Mouse (Mus musculus) adrenal gland (tissue): ENCODE results near the gene Igfbp4.

Experiments used
- intact Hi-C: fragments of 180-260 bp; cut with DNase I; formaldehyde crosslinking; loops from one replicate; pipeline ENCODE4 v1.15.1; 2025
- long read RNA-seq, 2 experiments: library from polyadenylated mRNA; unstranded; transcript quantifications; one replicate each; pipeline ENCODE4 v2.0.0; 2020; ENCODE audit warnings: borderline replicate concordance in 1 of 2; ENCODE audit not compliant: insufficient replicate concordance in 1 of 2

Igfbp4 gene
- long read RNA-seq, experiment 1, transcript Igfbp4-201 (4 exons, 3,831 nt), result major isoform, 38 of 41 reads
- long read RNA-seq, experiment 1, partial matches to known transcripts, result 1 of 41 reads
- long read RNA-seq, experiment 1, other reads (novel, unspliced or antisense), result 2 of 41 reads
- long read RNA-seq, experiment 2, transcript Igfbp4-201 (4 exons, 3,831 nt), result major isoform, 34 of 39 reads
- long read RNA-seq, experiment 2, partial matches to known transcripts, result 3 of 39 reads
- long read RNA-seq, experiment 2, other reads (novel, unspliced or antisense), result 1 of 39 reads

DNA sequence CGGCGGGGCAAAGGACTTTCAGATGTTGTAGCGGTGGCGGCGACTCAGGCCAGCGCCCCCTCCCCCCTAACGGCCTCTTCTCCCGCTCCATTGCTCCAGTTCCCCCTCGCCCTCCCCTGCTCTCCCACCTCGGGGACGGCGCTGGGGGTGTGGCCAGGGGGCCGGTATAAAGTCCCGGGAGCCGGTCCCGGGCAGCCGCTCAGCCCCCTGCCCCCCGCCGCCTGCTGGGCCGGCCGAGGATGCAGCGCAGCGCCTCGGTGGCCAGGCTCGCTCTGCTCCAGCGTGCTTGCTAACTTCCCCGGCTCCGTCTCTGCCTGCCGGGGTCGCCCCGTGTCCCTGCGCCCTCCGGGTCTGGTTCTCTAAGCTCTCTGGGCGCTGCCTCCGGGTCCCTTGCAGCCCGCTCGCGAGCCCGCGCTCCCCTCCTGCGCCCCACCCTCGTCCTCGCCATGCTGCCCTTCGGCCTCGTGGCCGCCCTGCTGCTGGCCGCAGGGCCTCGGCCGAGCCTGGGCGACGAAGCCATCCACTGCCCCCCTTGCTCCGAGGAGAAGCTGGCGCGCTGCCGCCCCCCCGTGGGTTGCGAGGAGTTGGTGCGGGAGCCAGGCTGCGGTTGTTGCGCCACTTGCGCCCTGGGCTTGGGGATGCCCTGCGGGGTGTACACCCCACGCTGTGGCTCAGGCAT is at the start of gene Igfbp4:
Igfbp4 (plus strand) TSS at position 194 of the 679 bp plus-strand sequence.
- intact Hi-C loops, result no loop called here

DNA sequence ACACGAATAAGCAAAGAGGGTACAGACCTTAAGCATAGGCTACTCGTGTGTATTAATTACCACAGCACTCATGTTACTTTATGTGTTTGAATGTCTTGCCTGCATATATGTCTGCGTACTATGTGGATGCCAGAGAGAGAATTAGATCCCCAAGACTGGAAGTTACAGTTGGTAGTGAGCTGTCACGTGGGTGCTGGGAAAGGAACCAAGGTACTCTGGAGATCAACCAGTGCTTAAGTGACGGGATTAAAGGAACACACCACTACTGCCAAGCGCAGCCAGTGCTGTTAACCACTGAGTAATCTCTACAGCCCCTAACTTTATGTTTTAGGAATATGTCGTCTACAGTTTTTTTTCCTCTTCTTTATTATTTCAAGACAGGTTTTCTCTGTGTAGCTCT is 45.1 kb upstream of the Igfbp4 start:
- intact Hi-C loops, result no loop called here

DNA sequence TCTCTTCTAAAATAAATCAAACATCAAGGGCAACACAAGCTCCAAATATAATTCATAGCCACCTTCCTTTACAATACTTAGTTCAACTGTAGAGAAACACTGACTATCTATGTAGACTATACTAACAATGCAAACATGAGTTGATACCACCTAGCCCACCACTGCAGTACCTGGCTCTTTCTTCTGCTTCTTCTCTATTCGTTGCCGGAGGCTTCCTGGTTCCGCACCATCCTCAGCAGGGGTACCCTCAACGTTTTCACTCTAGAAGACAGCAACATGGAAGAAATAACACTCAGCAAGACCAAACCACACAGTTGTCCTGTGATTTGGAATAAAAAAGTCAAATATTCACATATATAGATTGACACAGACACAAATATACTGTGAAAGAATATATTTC is 43.4 kb upstream of the Igfbp4 start:
- intact Hi-C loops, result no loop called here

DNA sequence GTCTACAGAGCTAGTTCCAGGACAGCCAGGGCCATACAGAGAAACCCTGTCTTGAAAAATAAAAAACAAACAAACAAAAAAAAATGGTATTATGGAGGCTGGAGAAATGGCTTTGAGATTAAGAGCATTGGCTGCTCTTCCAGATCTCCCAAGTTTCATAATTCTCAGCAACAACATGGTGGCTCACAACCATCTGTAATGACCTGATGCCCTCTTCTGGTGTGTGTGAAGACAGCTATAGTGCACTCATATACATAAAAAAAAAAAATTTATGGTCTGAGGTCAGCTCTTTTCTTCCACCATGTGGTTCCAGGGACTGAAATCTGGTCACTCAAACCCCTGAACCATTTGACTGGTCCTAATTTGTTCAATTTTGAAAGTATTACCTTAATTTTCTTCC is 42.3 kb upstream of the Igfbp4 start:
- intact Hi-C loops, result no loop called here

DNA sequence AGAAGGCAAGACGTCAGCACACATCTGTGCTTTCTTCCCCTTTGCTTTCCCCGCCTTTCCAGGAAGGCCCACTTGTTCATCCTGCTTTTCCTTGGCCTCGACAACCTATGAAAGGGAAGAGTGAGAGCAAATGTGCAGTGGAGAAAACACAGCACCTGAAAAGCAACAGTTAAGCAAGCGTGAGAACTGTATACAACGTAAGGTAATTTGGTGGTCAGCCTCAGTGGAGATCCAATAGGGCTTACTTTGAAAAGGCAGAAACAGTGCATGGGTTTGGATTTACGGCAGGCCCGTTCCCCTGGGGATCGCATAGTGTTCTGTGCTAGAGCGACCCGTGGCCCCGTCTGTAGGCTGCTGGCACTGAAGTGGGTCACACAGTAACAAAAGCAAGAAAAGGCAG is 41.8 kb upstream of the Igfbp4 start:
- intact Hi-C loops, result no loop called here

DNA sequence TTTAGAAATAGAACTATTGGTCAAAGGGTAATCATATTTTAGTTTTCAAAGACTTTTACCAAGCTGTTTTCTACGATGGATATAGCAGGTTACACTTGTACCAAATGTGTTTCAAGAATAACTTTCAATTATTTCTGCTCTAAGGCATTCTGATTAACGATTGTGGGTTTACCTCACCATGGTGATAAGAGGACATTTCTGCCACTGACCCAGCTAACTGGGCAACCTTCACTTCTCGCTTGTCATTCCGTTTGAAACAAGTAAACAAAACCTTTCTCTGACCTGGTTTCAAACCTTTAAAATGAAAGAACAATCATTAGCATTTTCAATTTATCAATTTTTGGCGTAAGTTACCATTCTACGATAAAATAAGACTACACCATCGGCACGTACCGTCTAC is 34.3 kb upstream of the Igfbp4 start:
- intact Hi-C loops, result no loop called here

DNA sequence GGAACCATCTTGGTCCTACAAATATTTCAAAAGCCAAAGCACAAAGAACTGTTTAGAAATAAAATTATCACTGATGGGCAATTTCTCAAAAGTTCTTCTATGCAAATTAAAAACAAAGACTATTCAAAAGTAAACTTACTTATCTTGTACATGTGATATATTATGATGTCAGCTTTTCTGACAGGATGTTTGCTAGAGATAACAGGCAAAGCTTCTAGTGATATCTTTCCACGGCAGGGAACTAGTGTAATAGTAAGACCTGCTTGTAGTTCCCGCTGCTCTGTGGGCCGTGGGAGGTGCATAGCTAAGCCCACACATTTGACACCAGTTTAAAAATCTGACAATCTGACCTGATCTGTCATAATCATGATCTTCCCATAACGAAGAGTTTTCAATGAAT is 30.9 kb upstream of the Igfbp4 start:
- intact Hi-C loops, result no loop called here

DNA sequence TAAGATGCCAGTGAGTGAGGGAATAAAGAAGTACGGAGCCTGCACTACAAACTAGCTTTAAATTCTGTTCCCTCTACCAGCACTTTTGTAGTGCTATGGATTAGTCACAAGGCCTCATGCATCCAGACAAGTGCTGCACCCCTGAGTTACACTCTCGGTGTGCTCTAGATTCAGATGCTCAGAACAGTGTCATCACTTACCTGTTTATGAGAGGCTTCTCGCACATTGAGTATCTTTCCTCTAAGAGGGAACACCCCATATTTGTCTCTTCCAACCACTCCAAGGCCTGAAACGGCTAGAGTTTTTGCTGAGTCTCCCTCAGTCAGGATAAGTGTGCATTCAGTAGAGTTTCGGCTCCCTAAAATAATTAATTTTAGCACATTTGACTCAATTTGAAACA is 30.3 kb upstream of the Igfbp4 start:
- intact Hi-C loops, result no loop called here

DNA sequence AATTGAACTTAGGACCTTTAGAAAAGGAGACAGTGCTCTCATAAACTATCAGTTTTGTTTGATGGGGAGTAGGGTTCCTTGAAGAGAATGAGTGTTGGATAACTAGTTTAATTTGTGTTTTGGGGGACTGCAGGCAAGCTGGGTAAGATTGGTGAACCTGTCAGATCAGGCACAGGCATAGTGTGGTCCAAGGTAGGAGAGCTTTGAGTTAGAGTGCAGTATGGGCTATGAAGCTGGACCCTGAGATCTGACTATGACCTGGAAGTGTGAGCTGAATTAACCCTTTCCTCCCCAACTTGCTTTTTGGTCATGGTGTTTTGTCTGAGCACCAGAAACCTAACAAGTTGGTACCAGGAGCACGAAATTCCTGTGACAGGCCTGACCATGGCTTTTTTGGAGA is 27.2 kb upstream of the Igfbp4 start:
- intact Hi-C loops, result no loop called here

DNA sequence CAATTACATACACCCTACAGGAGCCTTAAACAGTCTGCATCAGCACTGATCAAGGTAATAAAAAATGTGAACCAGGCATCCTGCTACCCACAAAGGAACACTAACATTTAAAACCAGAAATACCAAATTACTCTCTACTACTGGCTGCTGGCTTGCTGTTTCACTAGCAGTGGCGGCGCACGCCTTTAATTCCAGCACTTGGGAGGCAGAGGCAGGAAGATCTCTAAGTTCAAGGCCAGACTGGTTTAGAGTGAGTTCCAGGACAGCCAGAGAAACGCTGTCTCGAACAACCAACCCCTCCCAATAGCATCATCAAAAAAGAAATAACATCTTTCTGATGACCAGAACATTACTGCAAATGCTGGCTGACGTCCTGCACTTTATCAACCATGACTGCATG is 21.2 kb upstream of the Igfbp4 start:
- intact Hi-C loops, result no loop called here

DNA sequence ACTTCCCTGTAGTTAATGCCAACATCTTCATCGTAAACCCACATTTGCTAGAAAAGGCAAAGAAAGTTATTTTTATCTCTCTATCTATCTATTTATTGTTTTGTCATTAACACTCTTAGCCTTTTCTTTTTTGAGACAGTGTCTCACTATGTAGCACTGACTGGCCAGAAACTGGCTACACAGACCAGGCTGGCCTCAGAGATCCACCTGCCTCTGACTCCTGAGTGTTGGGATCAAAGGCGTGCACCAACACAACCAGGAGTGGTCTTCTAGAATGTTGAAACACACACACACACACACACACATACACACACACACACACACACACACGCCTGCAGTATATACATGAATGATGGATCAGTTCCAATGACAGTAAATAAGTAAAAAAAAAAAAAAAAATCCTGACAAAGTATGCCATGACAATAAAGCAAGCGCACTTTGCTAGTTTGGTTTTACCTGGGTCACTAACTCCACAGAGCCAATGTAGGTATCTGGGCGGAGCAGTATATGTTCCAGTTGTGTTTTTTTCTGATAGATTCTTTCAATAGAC is 18.6 kb upstream of the Igfbp4 start:
- intact Hi-C loops, result no loop called here

DNA sequence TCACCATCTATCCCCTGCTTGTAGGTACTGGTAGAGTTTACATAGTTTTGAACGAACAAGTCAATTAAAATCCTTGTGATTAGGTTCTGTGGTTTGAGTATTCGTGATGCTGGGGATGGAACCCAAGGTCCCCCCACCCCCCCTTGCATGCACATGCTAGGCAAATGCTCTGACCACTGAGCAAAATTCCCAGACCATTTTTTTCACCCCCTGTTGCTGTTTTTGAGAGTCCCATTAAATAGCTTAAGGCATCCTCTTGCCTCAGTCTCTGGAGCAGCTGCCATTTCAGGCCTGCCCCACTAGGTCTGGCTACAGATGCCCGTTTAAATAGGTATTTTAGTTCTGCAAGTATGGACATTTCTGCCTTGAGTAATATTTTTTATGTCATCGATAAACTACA is 17.9 kb upstream of the Igfbp4 start:
- intact Hi-C loops, result no loop called here

DNA sequence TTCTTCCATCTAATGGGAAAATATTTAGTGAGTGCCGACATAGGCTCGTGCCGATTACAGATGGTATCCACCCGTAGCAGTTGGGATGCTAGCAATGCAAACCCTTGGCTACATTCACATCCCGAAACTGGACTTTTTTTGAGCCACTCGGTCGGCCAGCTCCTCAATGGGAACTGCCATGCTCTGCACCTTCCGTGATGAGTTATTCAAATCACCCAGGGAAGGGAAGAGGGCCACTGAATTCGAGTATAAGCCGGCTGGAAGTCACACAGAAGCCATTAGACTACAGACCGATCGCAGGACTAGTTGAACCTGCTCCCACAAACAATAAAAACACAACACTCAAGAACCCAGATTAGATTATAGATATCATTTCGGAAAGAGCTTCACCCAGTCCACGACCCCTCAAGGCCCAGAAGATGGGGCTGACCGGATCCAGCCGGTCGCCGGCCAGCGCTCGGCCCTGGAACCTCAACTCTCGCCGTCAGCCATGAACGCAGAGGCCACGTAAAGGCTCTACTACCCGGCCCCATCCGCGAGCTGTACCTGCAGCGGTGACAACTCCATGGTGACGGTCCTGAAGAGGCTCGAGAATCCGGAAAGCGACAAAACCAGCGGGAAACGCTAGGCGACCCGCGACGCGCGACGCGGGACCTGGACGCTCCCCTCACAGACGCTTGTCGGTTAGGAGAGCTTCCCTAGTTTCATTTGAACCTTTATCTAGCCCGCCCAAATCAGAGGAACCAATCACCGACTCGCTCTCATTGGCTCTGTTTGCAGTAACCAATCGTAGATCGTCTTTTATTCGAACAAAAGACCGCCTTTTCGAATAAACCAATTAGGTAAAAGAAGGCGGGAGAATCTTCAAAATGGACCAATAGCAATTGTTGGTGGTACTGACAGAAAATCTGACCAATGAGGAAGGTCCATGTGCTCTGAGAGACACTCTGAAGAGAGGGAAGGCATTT is 17.3 kb upstream of the Igfbp4 start, which contains the start of gene Top2a:
Top2a (minus strand) TSS at position 690 of the 968 bp plus-strand sequence.
- intact Hi-C loops, result no loop called here

DNA sequence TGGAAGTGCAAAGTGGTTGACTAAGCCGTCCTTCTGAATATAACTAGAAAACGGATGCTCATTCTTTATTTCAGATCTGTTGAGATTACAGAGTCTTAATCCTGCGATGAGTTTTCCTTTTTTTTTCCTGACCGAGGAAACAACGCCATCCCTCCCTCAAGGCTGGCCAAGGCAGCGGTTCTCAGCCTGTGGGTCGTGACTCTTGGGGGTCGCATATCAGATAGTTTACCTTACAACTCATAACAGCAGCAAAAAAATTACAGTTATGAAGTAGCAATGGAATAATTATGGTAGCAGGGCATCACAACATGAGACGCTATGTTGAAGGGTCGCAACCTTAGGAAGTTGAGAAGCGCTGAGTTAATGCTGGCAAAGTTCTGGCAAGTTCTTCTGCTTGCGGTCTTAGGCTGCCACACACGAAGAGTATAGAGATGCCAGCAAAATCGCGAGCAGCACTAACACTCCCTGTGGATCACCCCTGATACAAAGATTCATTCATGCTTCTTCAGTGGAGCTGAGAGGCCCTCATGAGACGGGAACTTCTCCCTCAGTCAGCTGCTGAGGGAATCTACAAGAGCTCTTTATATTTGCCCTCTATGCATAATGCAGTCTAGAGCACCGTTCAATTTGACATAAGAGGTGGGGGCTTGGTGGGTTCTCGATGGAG is 16.4 kb upstream of the Igfbp4 start:
- intact Hi-C loops, result no loop called here

DNA sequence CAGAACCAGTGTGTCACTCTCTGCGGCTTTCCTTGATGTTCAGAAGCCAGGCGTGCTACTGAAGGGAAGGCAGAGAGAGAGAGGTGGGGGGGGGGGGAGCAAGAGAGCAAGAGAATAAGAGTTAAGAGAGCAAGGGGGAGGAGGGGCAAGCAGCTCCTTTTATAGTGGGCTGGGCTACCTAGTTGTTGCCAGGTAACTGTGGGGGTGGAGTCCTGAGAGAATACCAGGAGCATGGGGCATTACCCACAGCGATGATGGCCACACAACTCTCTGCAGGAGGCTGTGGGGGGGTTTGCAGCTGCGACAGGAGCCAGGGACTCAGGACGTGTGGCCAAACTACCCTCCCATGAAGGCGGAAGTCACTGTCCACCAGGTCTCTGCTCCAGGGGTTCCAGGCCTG is 15.2 kb upstream of the Igfbp4 start:
- intact Hi-C loops, result no loop called here

DNA sequence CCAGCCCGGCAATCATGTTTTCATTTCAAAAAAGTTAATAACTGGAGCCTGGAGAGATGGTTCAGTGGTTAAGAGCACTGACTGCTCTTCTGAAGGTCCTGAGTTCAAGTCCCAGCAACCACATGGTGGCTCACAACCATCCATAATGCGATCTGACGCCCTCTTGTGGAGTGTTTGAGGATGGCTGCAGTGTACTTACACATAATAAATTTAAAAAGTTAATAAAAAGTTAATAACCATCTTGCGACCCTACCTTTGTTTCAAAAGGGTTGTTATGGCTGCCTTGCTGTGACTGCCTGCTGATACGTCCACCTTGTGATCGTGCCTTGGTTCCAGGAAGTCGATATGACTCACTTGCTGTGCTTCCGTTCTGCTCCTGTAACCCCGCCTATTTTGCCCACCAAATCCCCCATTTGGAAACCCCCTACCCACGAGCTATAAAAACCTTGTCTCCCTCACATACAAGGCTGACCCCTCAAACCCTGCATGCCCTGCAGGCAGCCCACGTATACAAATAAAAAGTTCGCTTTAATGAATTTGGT is 14.1 kb upstream of the Igfbp4 start:
- intact Hi-C loops, result no loop called here

DNA sequence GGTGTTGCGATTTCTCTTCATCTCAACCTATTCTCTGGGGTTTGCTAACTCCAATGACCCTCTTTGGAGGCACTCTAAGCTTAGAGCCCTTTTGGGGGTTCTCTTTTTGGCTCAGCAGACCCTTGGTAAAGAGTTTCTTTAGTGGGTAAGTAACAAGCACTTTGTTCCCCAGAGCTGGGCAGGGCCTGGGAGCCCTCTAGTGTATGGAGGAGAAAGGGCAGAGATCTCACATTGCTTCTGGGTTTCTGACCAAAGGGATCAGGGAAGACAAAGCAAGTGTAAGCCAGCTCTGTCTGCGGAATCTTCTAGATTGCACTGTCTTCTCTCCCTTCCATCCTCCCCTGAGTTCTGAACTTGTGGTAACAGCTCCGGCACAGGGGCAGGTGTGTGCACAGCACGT is 5.7 kb upstream of the Igfbp4 start:
- intact Hi-C loops, result loop anchor here (5.0 kb wide), 2 partner anchors 58 to 113 kb away; no protein-coding TSS in a partner anchor

DNA sequence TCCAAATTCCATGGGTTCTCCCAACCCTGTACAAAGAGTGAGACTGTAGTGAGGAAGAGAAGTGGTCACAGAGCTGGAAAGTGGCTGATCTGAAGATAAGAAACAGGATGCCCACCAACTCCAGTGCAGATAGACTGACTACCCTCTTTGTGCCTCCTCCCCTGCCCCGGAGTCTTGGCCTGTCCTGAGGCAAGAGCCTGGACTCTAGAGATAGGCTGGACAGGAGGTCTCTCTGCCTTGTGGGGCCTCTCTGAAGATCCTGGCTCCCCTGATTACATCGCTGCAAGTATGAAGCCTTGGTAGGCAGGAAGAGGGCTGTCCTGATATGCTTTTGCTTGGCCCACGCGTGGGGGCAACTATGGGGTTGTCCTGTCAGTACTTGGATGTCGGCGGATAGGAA is 4.8 kb upstream of the Igfbp4 start:
- intact Hi-C loops, result loop anchor here (5.0 kb wide), 2 partner anchors 59 to 114 kb away; no protein-coding TSS in a partner anchor

DNA sequence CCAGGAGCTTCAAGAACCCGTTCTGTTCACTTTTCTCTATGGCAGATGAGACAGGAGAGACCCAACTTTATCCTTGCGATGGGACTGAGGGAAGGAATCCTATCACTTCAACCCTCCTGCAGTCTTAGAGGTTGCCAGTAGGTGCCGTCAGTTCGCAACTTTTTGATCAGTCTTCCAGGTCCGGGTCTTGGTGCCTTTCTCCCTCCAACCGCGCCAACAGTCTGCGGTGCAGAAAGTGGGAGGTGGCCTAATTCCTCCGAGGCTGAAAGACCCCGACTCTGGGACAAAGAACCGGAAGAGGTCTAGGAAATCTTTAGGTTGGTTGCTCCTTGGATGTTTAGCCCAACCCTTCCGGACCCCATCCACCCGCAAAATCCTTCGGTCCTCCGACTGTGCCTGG is 1.3 kb upstream of the Igfbp4 start:
- intact Hi-C loops, result loop anchor here (1.0 to 5.0 kb wide), 5 partner anchors 27 to 117 kb away; no protein-coding TSS in a partner anchor

DNA sequence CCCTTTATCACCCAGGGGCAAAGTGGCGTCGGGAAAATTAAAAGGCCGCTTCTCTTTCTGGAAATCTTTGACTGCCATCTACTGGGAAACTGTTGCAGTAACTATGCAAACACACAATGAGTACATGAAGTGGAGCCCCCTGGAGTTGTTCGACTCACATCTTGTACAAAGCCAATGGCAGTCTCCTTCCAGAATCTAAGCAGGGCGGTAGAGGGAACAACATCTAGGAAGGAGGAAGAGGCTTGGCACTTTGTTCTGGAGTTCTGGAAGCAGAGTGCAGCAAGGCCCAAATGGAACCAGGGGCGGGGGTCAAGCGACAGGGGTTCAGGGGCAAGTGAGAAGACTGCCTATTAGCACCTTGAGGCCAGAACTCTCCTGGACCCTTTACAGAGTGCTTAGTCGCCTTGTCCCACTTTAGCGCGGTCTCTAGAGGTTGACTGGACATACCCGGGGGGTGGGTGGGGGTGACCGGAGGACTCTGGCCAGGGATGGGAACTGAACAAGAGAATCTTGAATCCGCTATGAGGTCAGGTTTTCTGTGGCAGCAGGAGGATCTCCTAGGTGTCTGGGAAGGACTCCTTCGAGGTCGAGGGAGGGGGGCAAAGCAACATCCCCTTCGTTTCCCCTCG is 584 bp upstream of the Igfbp4 start:
- intact Hi-C loops, result no loop called here
